Mouse (Mus musculus) forebrain, embryonic 16.5 days (tissue): ENCODE measurements around the gene Ccdc162. TPM values are rescaled to one million over a fixed set of nuclear protein-coding genes. Genes with fewer than 3 reads are reported as not detected.

Experiments used
- ATAC-seq: fragments of 200-750 bp; cut with Nextera tagmentation; 2 replicates; pipeline ENCODE4 v1.8.0; 2017; ENCODE audit warnings: mild to moderate bottlenecking, moderate library complexity
- H3K27ac ChIP-seq: fragments of 300-500 bp; sonication (generic); 2 replicates; pipeline ENCODE4 v1.5.1; 2014; ENCODE audit warnings: low read length, control low read depth
- H3K27me3 ChIP-seq: fragments of 300-500 bp; sonication (generic); replicated peaks from 2 replicates; pipeline ENCODE4 v1.6.1; 2014; ENCODE audit warnings: low read length; ENCODE audit not compliant: control insufficient read depth, insufficient read depth
- H3K36me3 ChIP-seq: fragments of 300-500 bp; sonication (generic); 2 replicates; pipeline ENCODE4 v1.6.1; 2014; ENCODE audit not compliant: control insufficient read depth, insufficient read depth
- H3K4me1 ChIP-seq: fragments of 300-500 bp; sonication (generic); replicated peaks from 2 replicates; pipeline ENCODE4 v1.6.1; 2014; ENCODE audit warnings: low read length; ENCODE audit not compliant: control insufficient read depth, insufficient read depth
- H3K4me2 ChIP-seq: fragments of 300-500 bp; sonication (generic); 2 replicates; pipeline ENCODE4 v1.6.1; 2014; ENCODE audit warnings: mild to moderate bottlenecking, low read length, control low read depth
- H3K4me3 ChIP-seq: fragments of 300-500 bp; sonication (generic); replicated peaks from 2 replicates; pipeline ENCODE4 v1.5.1; 2014; ENCODE audit warnings: mild to moderate bottlenecking, low read length, control low read depth
- H3K9ac ChIP-seq: fragments of 300-500 bp; sonication (generic); replicated peaks from 2 replicates; pipeline ENCODE4 v1.6.1; 2014; ENCODE audit warnings: low read depth, low read length, control low read depth
- H3K9me3 ChIP-seq: fragments of 300-500 bp; sonication (generic); 2 replicates; pipeline ENCODE4 v1.6.1; 2016; ENCODE audit warnings: low read length; ENCODE audit not compliant: control insufficient read depth
- WGBS: fragments of 180-500 bp; shearing (Covaris S2); extraction: QIAGEN DNeasy Blood & Tissue Kit; methylation state at CpG from one replicate; pipeline ENCODE4 v1.1.7; 2014; 5-methylcytosine and 5-hydroxymethylcytosine counted together
- polyA plus RNA-seq: library from polyadenylated mRNA; unstranded; fragments of >200 nt; fragmentation: Nextera tagmentation; extraction: Ambion mirVana; gene quantifications from 2 replicates; pipeline ENCODE4 v1.2.1, GENCODE M21; 2015

Ccdc162 gene
- polyA plus RNA-seq, 1 experiment from 2014 or later, result 0.44 TPM

GRCm38 (mm10) chr10:41598221-41598620 lies 118.2 kb downstream of the Ccdc162 start:
- Histone ChIP-seq H3K4me3 (no peak overlapping the region), H3K9me3 (no peaks in the 10 kb centered on the region)
- ATAC-seq, result no peak

GRCm38 (mm10) chr10:41595550-41595949 lies 120.9 kb downstream of the Ccdc162 start:
- H3K4me2 ChIP-seq, result no peak overlapping the region
- H3K27me3 ChIP-seq, result no peaks in the 10 kb centered on the region
- no peak overlapping the region for H3K4me3 ChIP-seq
- H3K9me3 ChIP-seq, result no peaks in the 10 kb centered on the region
- WGBS, result 81% methylated on average over 3 of the region's 3 CpGs
- peaks cover 3% of the 10 kb centered on the region; the same call in 1 of the 2 replicates for H3K4me1 ChIP-seq
- H3K9ac ChIP-seq, result no peak overlapping the region
- no peaks in the 10 kb centered on the region for H3K36me3 ChIP-seq
- no peak for ATAC-seq
- no peak overlapping the region for H3K27ac ChIP-seq

More at GRCm38 (mm10) chr10:41598221-41598620, 118.2 kb downstream of the Ccdc162 start:
- 47% methylated on average over 9 of the region's 9 CpGs for WGBS
- H3K27ac ChIP-seq, result no peak overlapping the region
- H3K4me2 ChIP-seq, result no peak overlapping the region
- no peaks in the 10 kb centered on the region for H3K36me3 ChIP-seq
- peaks cover 3% of the 10 kb centered on the region; the same call in 1 of the 2 replicates for H3K4me1 ChIP-seq
- H3K9ac ChIP-seq, result no peak overlapping the region
- H3K27me3 ChIP-seq, result no peaks in the 10 kb centered on the region

DNA sequence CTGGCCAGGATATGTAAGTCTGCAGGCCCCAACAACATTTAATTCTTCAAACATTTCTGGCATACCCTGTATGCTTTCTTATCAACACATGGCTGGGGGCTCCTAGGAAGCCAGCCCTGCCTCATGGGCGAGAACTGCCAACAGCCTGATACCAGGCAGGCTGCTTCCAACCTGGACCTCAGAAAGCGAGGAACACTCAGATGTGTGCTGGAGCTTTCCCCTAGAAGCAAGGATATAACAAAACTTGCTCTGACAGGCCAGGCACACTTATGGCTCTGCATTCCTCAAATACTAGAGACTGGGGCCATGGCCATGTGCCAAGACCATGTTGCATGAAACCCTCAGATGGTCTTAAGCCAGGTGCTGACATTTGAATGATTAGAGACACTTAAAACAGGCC lies 121.5 kb downstream of the Ccdc162 start:
- 53% methylated on average over 2 of the region's 2 CpGs for WGBS
- H3K4me3 ChIP-seq, result no peak overlapping the region
- ATAC-seq, result peak; percentile 86
- H3K36me3 ChIP-seq, result no peaks in the 10 kb centered on the region
- H3K9ac ChIP-seq, result no peak overlapping the region
- H3K27me3 ChIP-seq, result no peaks in the 10 kb centered on the region
- H3K9me3 ChIP-seq, result no peaks in the 10 kb centered on the region
- H3K4me1 ChIP-seq, result peaks cover 3% of the 10 kb centered on the region; the same call in 1 of the 2 replicates
- H3K4me2 ChIP-seq, result no peak overlapping the region
- no peak overlapping the region for H3K27ac ChIP-seq

- 92% methylated on average over 8 of the region's 8 CpGs for WGBS
- H3K9ac ChIP-seq, result no peak overlapping the region
- peaks cover 3% of the 10 kb centered on the region; the same call in 1 of the 2 replicates for H3K4me1 ChIP-seq
- no peak overlapping the region for H3K27ac ChIP-seq
- no peaks in the 10 kb centered on the region for H3K27me3 ChIP-seq
- no peaks in the 10 kb centered on the region for H3K9me3 ChIP-seq
- ATAC-seq, result no peak
- H3K4me2 ChIP-seq, result no peak overlapping the region
- H3K36me3 ChIP-seq, result no peaks in the 10 kb centered on the region
- H3K4me3 ChIP-seq, result no peak overlapping the region
Measured at GRCm38 (mm10) chr10:41594433-41594832, 122.0 kb downstream of the Ccdc162 start.

DNA sequence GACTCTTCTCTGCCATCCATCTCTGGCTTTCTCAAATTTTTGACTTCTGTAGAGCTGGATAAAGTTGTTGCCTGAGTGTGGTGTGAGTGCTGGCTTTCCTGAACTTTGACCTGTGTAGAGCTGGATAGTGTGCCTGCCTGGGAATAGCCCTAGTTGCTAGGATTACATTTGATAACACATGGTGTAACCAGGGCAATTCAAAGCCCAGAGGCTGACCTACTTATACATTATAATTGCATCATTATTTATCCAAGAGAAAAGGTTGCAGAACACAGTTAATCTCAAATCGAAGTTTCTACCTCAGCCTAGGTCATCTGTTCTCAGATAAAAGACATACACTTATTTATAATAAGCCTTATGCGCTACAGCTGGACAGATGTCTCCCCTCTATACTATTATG lies 127.8 kb downstream of the Ccdc162 start:
- Histone ChIP-seq H3K4me3 (no peak overlapping the region), H3K27me3 (no peaks in the 10 kb centered on the region), H3K36me3 (no peaks in the 10 kb centered on the region), H3K4me2 (no peak overlapping the region), H3K9me3 (no peaks in the 10 kb centered on the region), H3K4me1 (no peaks in the 10 kb centered on the region), H3K9ac (no peak overlapping the region), H3K27ac (no peak overlapping the region)
- ATAC-seq, result no peak
- WGBS, result 85% methylated on average over 2 of the region's 2 CpGs

GRCm38 (mm10) chr10:41586947-41587852 lies 129.2 kb downstream of the Ccdc162 start:
- Histone ChIP-seq H3K9ac (no peak overlapping the region), H3K27me3 (no peaks in the 10 kb centered on the region), H3K36me3 (no peaks in the 10 kb centered on the region), H3K4me2 (no peak overlapping the region), H3K9me3 (no peaks in the 10 kb centered on the region), H3K4me3 (no peak overlapping the region), H3K27ac (no peak overlapping the region), H3K4me1 (peaks cover 4% of the 10 kb centered on the region; the same call in 1 of the 2 replicates)
- 91% methylated on average over 18 of the region's 18 CpGs for WGBS
- ATAC-seq, result no peak

DNA sequence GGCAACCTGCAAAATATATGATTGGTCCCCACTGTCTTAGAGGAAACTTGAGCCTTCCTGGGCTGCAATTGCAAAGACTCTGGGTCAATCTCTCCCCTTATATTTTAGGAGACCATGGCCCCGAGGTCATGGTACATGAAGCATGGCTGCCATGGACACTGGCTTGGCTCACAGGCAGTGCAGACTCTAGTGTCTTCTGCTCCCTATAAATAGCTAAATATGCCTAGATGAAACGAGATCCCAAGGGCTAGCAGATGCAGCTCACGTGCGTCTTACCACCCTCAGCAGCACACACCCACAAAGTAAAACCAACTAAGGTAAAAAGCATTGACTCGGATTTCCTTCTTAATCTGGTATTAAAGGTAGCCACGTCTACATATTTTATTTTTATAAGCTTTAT lies 133.1 kb downstream of the Ccdc162 start:
- Histone ChIP-seq H3K4me2 (no peak overlapping the region), H3K9ac (no peak overlapping the region), H3K27ac (no peak overlapping the region), H3K36me3 (no peaks in the 10 kb centered on the region), H3K4me3 (no peak overlapping the region), H3K9me3 (no peaks in the 10 kb centered on the region), H3K4me1 (peaks cover 4% of the 10 kb centered on the region; the same call in 1 of the 2 replicates), H3K27me3 (no peaks in the 10 kb centered on the region)
- 65% methylated on average over 6 of the region's 6 CpGs for WGBS
- no peak for ATAC-seq

- Histone ChIP-seq H3K36me3 (no peaks in the 10 kb centered on the region), H3K4me1 (peaks cover 4% of the 10 kb centered on the region; the same call in 1 of the 2 replicates), H3K4me3 (no peak overlapping the region), H3K27ac (no peak overlapping the region), H3K9me3 (no peaks in the 10 kb centered on the region), H3K9ac (no peak overlapping the region), H3K27me3 (no peaks in the 10 kb centered on the region), H3K4me2 (no peak overlapping the region)
- WGBS, result 9% methylated on average over 5 of the region's 5 CpGs
- no peak for ATAC-seq
Measured at GRCm38 (mm10) chr10:41582901-41583361, 133.5 kb downstream of the Ccdc162 start.

DNA sequence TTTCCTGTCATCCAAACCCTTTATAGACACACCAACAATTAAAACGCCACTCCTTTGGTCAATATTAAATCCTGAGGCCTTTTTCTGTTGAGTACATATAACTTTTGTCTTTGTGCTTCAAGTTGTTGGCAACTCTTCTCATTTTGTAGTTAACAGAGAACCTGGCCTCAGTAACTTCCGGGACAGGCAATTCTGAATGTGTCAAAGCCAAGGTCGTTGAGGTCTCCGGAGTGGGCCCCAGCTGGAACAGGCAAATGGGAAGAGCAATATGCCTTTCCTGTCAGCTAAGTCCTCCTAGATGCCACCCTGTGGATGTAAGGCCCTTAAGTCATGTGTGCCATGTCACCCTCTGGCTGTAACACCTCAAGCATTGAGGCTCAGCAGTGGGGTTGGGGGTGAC lies 136.0 kb downstream of the Ccdc162 start:
- no peak for ATAC-seq
- no peak overlapping the region for H3K4me2 ChIP-seq
- H3K27ac ChIP-seq, result no peak overlapping the region
- H3K4me1 ChIP-seq, result peaks cover 4% of the 10 kb centered on the region; the same call in 1 of the 2 replicates
- H3K9me3 ChIP-seq, result no peaks in the 10 kb centered on the region
- H3K36me3 ChIP-seq, result no peaks in the 10 kb centered on the region
- no peak overlapping the region for H3K4me3 ChIP-seq
- 84% methylated on average over 4 of the region's 4 CpGs for WGBS
- no peaks in the 10 kb centered on the region for H3K27me3 ChIP-seq
- no peak overlapping the region for H3K9ac ChIP-seq
